Mouse (Mus musculus): ENCODE data around the gene Dhx9. TPM values are rescaled to one million over a fixed set of nuclear protein-coding genes. Genes with fewer than 3 reads are reported as not detected.

Dhx9 gene
- total and polyA plus RNA-seq, 3 experiments: 82.0 to 262 (median 170) TPM

DNA sequence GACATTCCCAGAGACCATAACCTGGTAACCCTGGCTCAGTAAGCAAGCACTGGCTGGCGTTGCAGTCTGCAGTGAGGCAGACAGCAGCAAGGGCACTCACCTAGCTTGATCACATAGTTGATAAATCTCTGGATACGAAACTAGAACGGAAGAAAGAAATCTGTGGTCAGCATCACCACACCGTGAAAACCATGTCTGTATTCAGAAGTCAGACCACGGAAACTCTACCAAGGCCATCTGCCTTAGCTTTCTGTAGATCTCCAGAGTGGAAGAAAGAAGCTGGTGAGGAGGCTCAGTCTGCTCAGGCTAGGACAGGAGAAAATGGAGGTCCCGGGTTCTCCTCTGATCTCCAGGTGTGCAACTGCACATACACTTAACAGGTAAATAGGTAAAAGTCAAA, 21.6 kb upstream of the Dhx9 start:
- H3K9me3 ChIP-seq (replicated peaks; ENCODE audit: insufficient read depth, low read length): no peaks in the 10 kb centered on the region
- no peaks in the 10 kb centered on the region for H3K4me1 ChIP-seq (ENCODE audit: control insufficient read depth in 1 of 2, insufficient read depth in 2 of 2, low read length in 2 of 2)
- no peaks in the 10 kb centered on the region for H3K79me2 ChIP-seq (ENCODE audit: control insufficient read depth, insufficient read depth, low read length, poor library complexity)
- no peaks in the 10 kb centered on the region for H3K36me3 ChIP-seq (ENCODE audit: control insufficient read depth in 1 of 2, insufficient read depth in 2 of 2, low read length in 2 of 2)
- peaks cover 0 to 4% of the 10 kb centered on the region in 2 experiments; a peak in 2 of 4 replicates for H3K27me3 ChIP-seq (ENCODE audit: control insufficient read depth in 1 of 2, insufficient read depth in 2 of 2, low read length in 2 of 2)
- DNase-seq (ENCODE audit: low read depth, low spot score): no peak
- no peak overlapping the region for H3K4me3 ChIP-seq (ENCODE audit: control insufficient read depth in 1 of 2, insufficient read depth in 1 of 2, low read depth in 2 of 2, low read length in 2 of 2)
- no peak overlapping the region for H3K9ac ChIP-seq (ENCODE audit: control insufficient read depth, low read depth, low read length, poor library complexity, severe bottlenecking)
- H3K27ac ChIP-seq (ENCODE audit: control insufficient read depth, low read depth, low read length): no peak overlapping the region
- TF ChIP-seq GATA1 (IDR thresholded peaks at IDR 0.05; ENCODE audit: low read depth, low read length) (no peak), USF2 (IDR thresholded peaks at IDR 0.05; ENCODE audit: borderline replicate concordance in 1 of 2, insufficient read depth in 1 of 2, low read depth in 1 of 2, low read length in 2 of 2) (no peak), MEF2A (IDR thresholded peaks at IDR 0.05; ENCODE audit: extremely low read depth, insufficient replicate concordance, low read depth, low read length, poor library complexity, severe bottlenecking) (no peak), MYB (IDR thresholded peaks at IDR 0.05; ENCODE audit: low read depth, low read length) (no peak), TBP (IDR thresholded peaks at IDR 0.05; ENCODE audit: low read depth, low read length) (no peak), ZKSCAN1 (IDR thresholded peaks at IDR 0.05; ENCODE audit: low read depth, low read length) (no peak), POLR2A (IDR thresholded peaks at IDR 0.05; ENCODE audit: control insufficient read depth in 1 of 2, insufficient read depth in 1 of 2, low read depth in 1 of 2, low read length in 2 of 2, poor library complexity in 1 of 2) (no peak)

DNA sequence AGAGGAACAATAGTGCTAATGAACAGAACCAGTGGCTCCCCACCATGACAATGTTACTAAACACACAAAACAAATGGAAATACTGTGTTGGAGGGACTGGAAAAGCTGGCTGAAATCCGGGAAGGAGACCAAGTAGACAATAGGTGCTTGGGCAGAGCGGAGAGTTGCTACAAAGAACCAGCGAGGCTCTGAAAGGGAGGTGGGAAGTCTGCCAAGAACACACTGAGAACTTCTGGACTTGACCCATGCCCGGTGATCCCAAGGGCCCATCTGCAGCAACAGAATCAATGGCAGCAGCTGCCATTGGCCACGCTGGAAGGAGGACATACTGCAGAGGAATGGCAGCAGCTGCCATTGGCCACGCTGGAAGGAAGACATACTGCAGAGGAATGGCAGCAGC, 18.8 kb upstream of the Dhx9 start:
- H3K36me3 ChIP-seq (ENCODE audit: control insufficient read depth in 1 of 2, insufficient read depth in 2 of 2, low read length in 2 of 2): no peaks in the 10 kb centered on the region
- H3K27me3 ChIP-seq (ENCODE audit: control insufficient read depth in 1 of 2, insufficient read depth in 2 of 2, low read length in 2 of 2): no peaks in the 10 kb centered on the region; a peak in 1 of 4 replicates
- H3K27ac ChIP-seq (ENCODE audit: control insufficient read depth, low read depth, low read length): no peak overlapping the region
- no peak for TF ChIP-seq MAZ (IDR thresholded peaks at IDR 0.05; ENCODE audit: low read depth, low read length)
- no peak for DNase-seq (ENCODE audit: low read depth, low spot score)
- H3K79me2 ChIP-seq (ENCODE audit: control insufficient read depth, insufficient read depth, low read length, poor library complexity): no peaks in the 10 kb centered on the region
- H3K9me3 ChIP-seq (replicated peaks; ENCODE audit: insufficient read depth, low read length): no peaks in the 10 kb centered on the region
- no peaks in the 10 kb centered on the region for H3K4me1 ChIP-seq (ENCODE audit: control insufficient read depth in 1 of 2, insufficient read depth in 2 of 2, low read length in 2 of 2)
- H3K9ac ChIP-seq (ENCODE audit: control insufficient read depth, low read depth, low read length, poor library complexity, severe bottlenecking): no peak overlapping the region
- no peak overlapping the region for H3K4me3 ChIP-seq (ENCODE audit: control insufficient read depth in 1 of 2, insufficient read depth in 1 of 2, low read depth in 2 of 2, low read length in 2 of 2)

DNA sequence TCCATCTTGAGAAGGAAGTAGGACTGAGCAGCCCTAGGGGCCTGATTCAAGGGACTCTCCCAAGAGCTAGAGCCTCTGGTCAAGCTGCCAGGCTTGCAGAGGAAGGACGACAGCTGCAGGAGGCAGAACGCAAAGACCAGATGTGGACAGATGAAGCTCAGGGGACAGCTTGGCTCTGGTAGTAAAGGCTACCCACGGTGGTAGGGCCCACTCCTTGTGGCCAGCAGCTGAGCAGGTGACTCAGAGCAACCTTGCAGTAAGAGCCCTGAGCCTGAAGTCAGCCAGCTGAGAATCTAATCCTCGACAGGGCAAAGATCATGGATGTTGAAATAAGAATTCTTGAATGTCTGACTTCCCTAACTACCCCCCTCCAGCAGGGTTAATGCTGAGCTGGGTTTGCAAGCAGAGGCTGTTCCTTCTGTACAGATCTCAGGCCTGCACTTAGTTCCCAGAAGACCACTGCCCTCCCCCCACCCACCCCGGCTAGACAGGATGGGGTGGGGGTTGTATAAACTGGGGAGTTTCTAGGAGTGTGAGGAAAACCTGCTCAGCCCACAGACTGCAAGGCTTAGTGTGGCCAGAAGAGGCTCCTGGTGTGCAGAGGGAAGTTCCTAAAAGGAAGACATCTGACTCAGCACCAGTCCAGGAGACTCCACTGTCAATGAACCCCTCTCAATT, 14.3 kb upstream of the Dhx9 start:
- Histone ChIP-seq H3K4me3 (ENCODE audit: control insufficient read depth in 1 of 2, insufficient read depth in 1 of 2, low read depth in 2 of 2, low read length in 2 of 2) (no peak overlapping the region), H3K36me3 (ENCODE audit: control insufficient read depth in 1 of 2, insufficient read depth in 2 of 2, low read length in 2 of 2) (no peaks in the 10 kb centered on the region), H3K9me3 (replicated peaks; ENCODE audit: insufficient read depth, low read length) (no peaks in the 10 kb centered on the region), H3K79me2 (ENCODE audit: control insufficient read depth, insufficient read depth, low read length, poor library complexity) (no peaks in the 10 kb centered on the region), H3K27ac (ENCODE audit: control insufficient read depth, low read depth, low read length) (no peak overlapping the region), H3K9ac (ENCODE audit: control insufficient read depth, low read depth, low read length, poor library complexity, severe bottlenecking) (no peak overlapping the region), H3K4me1 (ENCODE audit: control insufficient read depth in 1 of 2, insufficient read depth in 2 of 2, low read length in 2 of 2) (no peaks in the 10 kb centered on the region), H3K27me3 (ENCODE audit: control insufficient read depth in 1 of 2, insufficient read depth in 2 of 2, low read length in 2 of 2) (no peaks in the 10 kb centered on the region)
- no peak for TF ChIP-seq NELFE (IDR thresholded peaks at IDR 0.05; ENCODE audit: low read depth, low read length)
- TF ChIP-seq POLR2AphosphoS2 (IDR thresholded peaks at IDR 0.05; ENCODE audit: low read length): no peak
- TF ChIP-seq POLR2AphosphoS5 (IDR thresholded peaks at IDR 0.05; ENCODE audit: borderline replicate concordance, low read depth, low read length): no peak
- TF ChIP-seq HCFC1 (IDR thresholded peaks at IDR 0.05; ENCODE audit: low read depth, low read length): no peak
- no peak for TF ChIP-seq ZKSCAN1 (IDR thresholded peaks at IDR 0.05; ENCODE audit: low read depth, low read length)
- TF ChIP-seq ZMIZ1 (IDR thresholded peaks at IDR 0.05; ENCODE audit: low read depth, low read length): no peak
- no peak for TF ChIP-seq E2F4 (IDR thresholded peaks at IDR 0.05; ENCODE audit: borderline replicate concordance, low read depth, low read length)
- TF ChIP-seq BHLHE40 (IDR thresholded peaks at IDR 0.05; ENCODE audit: borderline replicate concordance, low read depth, low read length): no peak
- TF ChIP-seq ZC3H11A (IDR thresholded peaks at IDR 0.05; ENCODE audit: low read depth, low read length): no peak
- TF ChIP-seq POLR2A (IDR thresholded peaks at IDR 0.05; ENCODE audit: control insufficient read depth in 1 of 2, insufficient read depth in 1 of 2, low read depth in 1 of 2, low read length in 2 of 2, poor library complexity in 1 of 2): no peak
- TF ChIP-seq MAX (IDR thresholded peaks at IDR 0.05; ENCODE audit: low read length): no peak
- no peak for TF ChIP-seq JUND (IDR thresholded peaks at IDR 0.05; ENCODE audit: low read depth, low read length)
- no peak for TF ChIP-seq CHD2 (IDR thresholded peaks at IDR 0.05; ENCODE audit: low read length)
- no peak for TF ChIP-seq SIN3A (IDR thresholded peaks at IDR 0.05; ENCODE audit: low read length)
- TF ChIP-seq MYC (IDR thresholded peaks at IDR 0.05; ENCODE audit: low read depth, low read length): no peak
- no peak for TF ChIP-seq TBP (IDR thresholded peaks at IDR 0.05; ENCODE audit: low read depth, low read length)
- TF ChIP-seq ETS1 (IDR thresholded peaks at IDR 0.05; ENCODE audit: low read depth, low read length): no peak
- no peak for DNase-seq (ENCODE audit: low read depth, low spot score)
